In the genomic region with DNA sequence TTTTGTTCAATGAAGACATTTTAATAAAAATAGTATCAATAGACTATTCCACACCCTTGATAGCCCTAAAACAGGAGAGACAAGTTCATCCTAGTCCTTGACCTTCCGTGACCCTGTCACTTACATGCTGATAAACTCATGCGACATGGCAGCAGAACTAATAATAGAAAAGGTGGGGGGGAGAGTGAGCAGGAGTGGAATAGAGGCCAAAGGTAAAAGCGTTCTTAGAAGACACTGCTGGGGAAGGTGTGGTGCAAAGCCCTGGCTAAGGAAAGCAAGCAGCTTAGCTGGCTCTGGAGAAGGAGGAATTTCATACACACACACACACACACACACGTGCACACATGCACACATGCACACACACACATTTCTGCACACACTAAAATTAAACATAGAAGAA, we compare ENCODE assay signal across 18 mouse cellular contexts. TPM values are rescaled to one million over a fixed set of nuclear protein-coding genes. Genes with fewer than 3 reads are reported as not detected.
DNase-seq lines count a peak whose midpoint lies in the region; ATAC-seq lines count a peak whose summit lies in the region.
"Had no signal": no experiment of that assay in that cellular context is flagged by ENCODE, and none has a peak within 500 bp of the region (broad histone marks: within the 10 kb centered on the region; RNA-seq: fewer than 3 reads in every experiment).

No protein-coding gene starts in this region.

- H3K27me3 ChIP-seq in kidney, embryonic 15.5 days, result no peaks in the 10 kb centered on the region
- H3K27me3 ChIP-seq in heart, embryonic 15.5 days, result no peaks in the 10 kb centered on the region
- no peaks in the 10 kb centered on the region for H3K27me3 ChIP-seq in intestine, embryonic 15.5 days (replicated peaks)
- H3K27me3 ChIP-seq in stomach, embryonic 16.5 days (ENCODE audit: control insufficient read depth, insufficient read depth, low read length), result no peaks in the 10 kb centered on the region
- H3K27me3 ChIP-seq: embryonic facial prominence, embryonic 13.5 days had no signal

- no peak for DNase-seq in kidney, postnatal 4 days
- no peak for DNase-seq in layer of hippocampus, postnatal 10 days (ENCODE audit: low spot score in 2 of 2)
- DNase-seq in layer of hippocampus, postnatal 36 days, result no peak
- DNase-seq in embryo, embryonic 10.5 days (ENCODE audit: low spot score), result no peak
- DNase-seq: cerebellum, adult 2 months; gastrocnemius, postnatal 25 days; kidney, postnatal 14 days; right cerebral cortex, postnatal 25 days had no signal

- no peaks in the 10 kb centered on the region for H3K9me3 ChIP-seq in kidney, embryonic 15.5 days (replicated peaks)
- no peaks in the 10 kb centered on the region for H3K9me3 ChIP-seq in heart, embryonic 15.5 days (replicated peaks)
- H3K9me3 ChIP-seq in intestine, embryonic 15.5 days, result no peaks in the 10 kb centered on the region
- no peaks in the 10 kb centered on the region for H3K9me3 ChIP-seq in stomach, embryonic 16.5 days (replicated peaks; ENCODE audit: control insufficient read depth, low read length)
- H3K9me3 ChIP-seq: embryonic facial prominence, embryonic 13.5 days; hindbrain, embryonic 10.5 days had no signal

- peaks cover 5% of the 10 kb centered on the region for H3K4me1 ChIP-seq in kidney, embryonic 15.5 days
- H3K4me1 ChIP-seq in heart, embryonic 15.5 days (replicated peaks), result peaks cover 33% of the 10 kb centered on the region
- H3K4me1 ChIP-seq in intestine, embryonic 15.5 days (replicated peaks), result peaks cover 18% of the 10 kb centered on the region
- peaks cover 31% of the 10 kb centered on the region for H3K4me1 ChIP-seq in stomach, embryonic 16.5 days (ENCODE audit: control insufficient read depth, insufficient read depth, low read length)
- H3K4me1 ChIP-seq: hindbrain, embryonic 10.5 days had no signal

- H3K36me3 ChIP-seq in kidney, embryonic 15.5 days, result peaks cover 7% of the 10 kb centered on the region; the same call in 1 of the 2 replicates
- peaks cover 25% of the 10 kb centered on the region for H3K36me3 ChIP-seq in heart, embryonic 15.5 days
- no peaks in the 10 kb centered on the region for H3K36me3 ChIP-seq in intestine, embryonic 15.5 days
- H3K36me3 ChIP-seq in stomach, embryonic 16.5 days (ENCODE audit: control insufficient read depth, insufficient read depth, low read length), result no peaks in the 10 kb centered on the region
- H3K36me3 ChIP-seq: hindbrain, embryonic 10.5 days had no signal

- H3K27ac ChIP-seq in kidney, embryonic 15.5 days, result peak overlapping the region; percentile 76
- peak overlapping the region; percentile 72 for H3K27ac ChIP-seq in heart, embryonic 15.5 days
- H3K27ac ChIP-seq in intestine, embryonic 15.5 days, result peak overlapping the region; percentile 82
- H3K27ac ChIP-seq in stomach, embryonic 16.5 days (ENCODE audit: low read length), result peak overlapping the region; percentile 82
- H3K27ac ChIP-seq: hindbrain, embryonic 10.5 days; liver, embryonic 14.5 days had no signal

- WGBS in kidney, embryonic 15.5 days, result 67% methylated on average over 4 of the region's 4 CpGs
- WGBS in heart, embryonic 15.5 days, result 23% methylated on average over 4 of the region's 4 CpGs
- WGBS in intestine, embryonic 15.5 days, result 23% methylated on average over 4 of the region's 4 CpGs
- WGBS in stomach, embryonic 16.5 days, result 27% methylated on average over 4 of the region's 4 CpGs

- ATAC-seq in kidney, embryonic 15.5 days (replicated peaks; ENCODE audit: low FRiP score), result no peak
- peak; percentile 61; the same call in 1 of the 2 replicates for ATAC-seq in heart, embryonic 15.5 days (replicated peaks; ENCODE audit: insufficient number of reproducible peaks, insufficient read depth, low FRiP score, low read depth)
- peak; percentile 45; the same call in 1 of the 2 replicates for ATAC-seq in intestine, embryonic 15.5 days
- ATAC-seq in stomach, embryonic 16.5 days (ENCODE audit: insufficient read depth, low FRiP score), result peak; percentile 50; the same call in 1 of the 2 replicates
- ATAC-seq: forebrain, embryonic 14.5 days; lung, postnatal 0 days had no signal

- H3K4me2 ChIP-seq in kidney, embryonic 15.5 days, result no peak overlapping the region
- peak overlapping the region; percentile 48 for H3K4me2 ChIP-seq in heart, embryonic 15.5 days
- peak overlapping the region; percentile 25 for H3K4me2 ChIP-seq in intestine, embryonic 15.5 days (replicated peaks)
- peak overlapping the region; percentile 16; the same call in 1 of the 2 replicates for H3K4me2 ChIP-seq in stomach, embryonic 16.5 days (ENCODE audit: low read depth, low read length)
- H3K4me2 ChIP-seq: embryonic facial prominence, embryonic 13.5 days; midbrain, embryonic 11.5 days had no signal

- H3K4me3 ChIP-seq in kidney, embryonic 15.5 days (replicated peaks), result no peak overlapping the region
- H3K4me3 ChIP-seq in heart, embryonic 15.5 days, result no peak overlapping the region
- no peak overlapping the region for H3K4me3 ChIP-seq in intestine, embryonic 15.5 days (replicated peaks)
- no peak overlapping the region for H3K4me3 ChIP-seq in stomach, embryonic 16.5 days (replicated peaks; ENCODE audit: low read length)
- H3K4me3 ChIP-seq: embryonic facial prominence, embryonic 13.5 days; hindbrain, embryonic 10.5 days had no signal

- no peak overlapping the region for H3K9ac ChIP-seq in kidney, embryonic 15.5 days
- H3K9ac ChIP-seq in heart, embryonic 15.5 days, result no peak overlapping the region
- H3K9ac ChIP-seq in intestine, embryonic 15.5 days, result no peak overlapping the region
- H3K9ac ChIP-seq in stomach, embryonic 16.5 days (ENCODE audit: low read length), result peak overlapping the region; percentile 54; the same call in 1 of the 2 replicates
- H3K9ac ChIP-seq: embryonic facial prominence, embryonic 13.5 days; liver, embryonic 14.5 days had no signal

RNA-seq across cellular contexts. Expression of a gene that starts 57.1 kb away (rescaled TPM):
- 68.5 and 72.6 TPM in 2 replicates for polyA plus RNA-seq in kidney, embryonic 15.5 days (2015; fragmentation: Nextera tagmentation; extraction: Ambion mirVana)
- 61.9 and 75.0 TPM in 2 replicates for polyA plus RNA-seq in heart, embryonic 15.5 days (2015; fragmentation: Nextera tagmentation; extraction: Ambion mirVana)
- polyA plus RNA-seq in intestine, embryonic 15.5 days (2015; fragmentation: Nextera tagmentation; extraction: Ambion mirVana), result 87.8 and 95.9 TPM in 2 replicates
- 110 and 114 TPM in 2 replicates for polyA plus RNA-seq in stomach, embryonic 16.5 days (2015; fragmentation: Nextera tagmentation; extraction: Ambion mirVana)
- 10 to 100 TPM; 25.2 to 29.3 TPM for total RNA-seq in layer of hippocampus, postnatal 10 days (2021)
- 10 to 100 TPM; 20.2 to 28.3 TPM for total RNA-seq in layer of hippocampus, postnatal 36 days (2021)
